Mouse (Mus musculus): ENCODE data around the gene Capns2. TPM values are rescaled to one million over a fixed set of nuclear protein-coding genes. Genes with fewer than 3 reads are reported as not detected.

Capns2 gene
- total RNA-seq (2014; rRNA removed) (1.7 and 3.9 TPM in 2 replicates), polyA plus RNA-seq (2015; fragmentation: Nextera tagmentation; extraction: Ambion mirVana) (0.26 and 0.45 TPM in 2 replicates)

- 98% methylated on average over 5 of the region's 5 CpGs for WGBS
- no peak within 1 kb of the TSS for H3K4me3 ChIP-seq (ENCODE audit: low read depth, low read length)
- TF ChIP-seq CTCF (IDR thresholded peaks at IDR 0.05), result no peak
Observed at GRCm38 (mm10) chr8:92901107-92901506, at the start of gene Capns2. Capns2 (plus strand) TSS chr8:92901407.

DNA sequence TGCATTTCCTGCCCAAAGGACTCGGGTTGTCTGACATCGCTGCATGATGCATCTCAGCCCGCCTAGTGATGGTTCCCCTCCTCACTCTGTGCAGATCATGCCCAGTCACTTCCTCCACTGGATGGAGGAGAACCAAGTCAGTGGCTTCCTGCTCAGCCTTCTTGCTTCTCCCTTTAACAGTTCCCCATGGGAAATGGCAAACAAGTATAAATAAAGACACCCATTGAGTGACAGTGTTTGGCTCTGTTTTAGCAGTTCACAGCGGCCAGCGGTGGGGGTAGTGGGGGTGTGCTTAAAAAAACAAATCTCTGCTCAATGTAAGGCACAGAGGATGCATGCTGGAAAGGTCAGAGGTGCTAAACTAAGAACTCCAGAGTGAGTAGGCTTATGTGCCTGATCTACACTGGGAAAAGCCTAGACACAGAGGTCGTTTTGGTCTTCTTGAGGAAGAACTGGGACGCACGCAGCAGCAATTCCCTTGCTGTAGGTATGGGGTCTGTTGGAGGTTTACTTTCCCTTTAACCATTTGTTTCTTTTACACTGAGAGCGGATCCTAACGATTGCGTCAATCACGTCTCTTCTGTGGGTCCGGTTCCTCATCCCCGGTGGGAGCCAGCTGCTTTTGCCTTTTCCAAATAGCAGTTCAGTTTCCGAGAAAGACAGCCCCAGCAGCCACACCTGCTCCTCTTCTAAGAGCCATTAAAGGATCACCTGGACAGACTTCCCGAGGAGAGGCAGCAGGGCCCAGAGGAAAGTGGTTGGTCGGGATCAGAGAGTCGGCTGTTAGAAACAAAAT, 47.8 kb upstream of the Capns2 start:
- no peaks in the 10 kb centered on the region for H3K36me3 ChIP-seq (ENCODE audit: insufficient read depth, low read length)
- 0 out of 2 replicates have a peak, but pooled peaks cover 2% of the 10 kb centered on the region for H3K4me1 ChIP-seq (ENCODE audit: insufficient read depth, low read length)
- H3K4me2 ChIP-seq (ENCODE audit: low read depth, low read length, poor library complexity, severe bottlenecking), result no peak overlapping the region
- H3K4me3 ChIP-seq (ENCODE audit: low read depth, low read length), result no peak overlapping the region
- no peak for TF ChIP-seq CTCF (IDR thresholded peaks at IDR 0.05)
- H3K9me3 ChIP-seq (ENCODE audit: low read length), result no peaks in the 10 kb centered on the region
- no peak overlapping the region for H3K27ac ChIP-seq (ENCODE audit: low read depth, low read length)
- WGBS, result 72% methylated on average over 18 of the region's 18 CpGs
- 0 out of 2 replicates have a peak, but pooled peaks cover 6% of the 10 kb centered on the region for H3K27me3 ChIP-seq (ENCODE audit: insufficient read depth, low read length)
- no peak for ATAC-seq (ENCODE audit: low FRiP score)
- DNase-seq (ENCODE audit: low spot score), result no peak
- H3K9ac ChIP-seq (replicated peaks; ENCODE audit: low read length, poor library complexity, severe bottlenecking), result no peak overlapping the region

More at GRCm38 (mm10) chr8:92901107-92901506, at the start of gene Capns2:
- DNase-seq (ENCODE audit: low spot score) (no peak), ATAC-seq (ENCODE audit: low FRiP score) (no peak)
- no peak within 1 kb of the TSS for H3K4me2 ChIP-seq (ENCODE audit: low read depth, low read length, poor library complexity, severe bottlenecking)
- H3K36me3 ChIP-seq (ENCODE audit: insufficient read depth, low read length), result peaks cover 2% of the 10 kb centered on the region; the same call in 1 of the 2 replicates
- no peaks in the 10 kb centered on the region for H3K9me3 ChIP-seq (ENCODE audit: low read length)
- H3K4me1 ChIP-seq (ENCODE audit: insufficient read depth, low read length), result no peaks in the 10 kb centered on the region
- H3K27ac ChIP-seq (ENCODE audit: low read depth, low read length), result no peak within 1 kb of the TSS
- no peak within 1 kb of the TSS for H3K9ac ChIP-seq (replicated peaks; ENCODE audit: low read length, poor library complexity, severe bottlenecking)
- no peaks in the 10 kb centered on the region for H3K27me3 ChIP-seq (ENCODE audit: insufficient read depth, low read length)

DNA sequence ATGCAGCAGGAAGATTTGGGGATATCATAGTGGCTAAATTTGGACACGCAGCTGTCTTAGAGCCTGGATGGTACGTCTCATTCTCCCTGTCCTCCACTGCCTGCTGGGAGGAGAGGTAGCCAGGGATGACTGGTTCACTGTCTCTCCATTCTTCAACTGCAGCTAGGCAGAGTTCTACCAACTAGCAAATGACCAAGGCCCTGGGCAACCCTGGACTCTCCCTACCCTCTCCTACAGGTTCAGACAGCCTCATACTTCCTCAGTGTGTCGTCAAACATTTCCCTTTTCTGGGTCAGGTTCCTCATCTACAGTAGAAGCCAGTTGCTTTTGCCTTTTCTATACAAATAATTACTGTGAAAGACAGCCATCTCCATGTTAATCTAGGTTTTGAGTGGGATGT, 46.5 kb upstream of the Capns2 start:
- ATAC-seq (ENCODE audit: low FRiP score), result no peak

GRCm38 (mm10) chr8:92855171-92855894, 45.9 kb upstream of the Capns2 start, which contains the start of gene Lpcat2:
Lpcat2 (plus strand) TSS chr8:92855339.
- Histone ChIP-seq H3K4me3 (ENCODE audit: low read depth, low read length) (peak within 1 kb of the TSS; percentile 54), H3K27ac (ENCODE audit: low read depth, low read length) (peak within 1 kb of the TSS; percentile 48)
- ATAC-seq (ENCODE audit: low FRiP score), result peak; percentile 70; the same call in 1 of the 2 replicates

More for the DNA sequence above, 46.5 kb upstream of the Capns2 start:
- Histone ChIP-seq H3K4me3 (ENCODE audit: low read depth, low read length) (peak overlapping the region; percentile 54; the same call in 1 of the 2 replicates), H3K9ac (replicated peaks; ENCODE audit: low read length, poor library complexity, severe bottlenecking) (no peak overlapping the region), H3K36me3 (ENCODE audit: insufficient read depth, low read length) (no peaks in the 10 kb centered on the region), H3K27me3 (ENCODE audit: insufficient read depth, low read length) (0 out of 2 replicates have a peak, but pooled peaks cover 6% of the 10 kb centered on the region), H3K4me1 (ENCODE audit: insufficient read depth, low read length) (0 out of 2 replicates have a peak, but pooled peaks cover 2% of the 10 kb centered on the region), H3K9me3 (ENCODE audit: low read length) (no peaks in the 10 kb centered on the region), H3K4me2 (ENCODE audit: low read depth, low read length, poor library complexity, severe bottlenecking) (peak overlapping the region; percentile 67), H3K27ac (ENCODE audit: low read depth, low read length) (no peak overlapping the region)
- TF ChIP-seq CTCF (IDR thresholded peaks at IDR 0.05), result no peak
- 83% methylated on average over 3 of the region's 3 CpGs for WGBS
- DNase-seq (ENCODE audit: low spot score), result no peak

DNA sequence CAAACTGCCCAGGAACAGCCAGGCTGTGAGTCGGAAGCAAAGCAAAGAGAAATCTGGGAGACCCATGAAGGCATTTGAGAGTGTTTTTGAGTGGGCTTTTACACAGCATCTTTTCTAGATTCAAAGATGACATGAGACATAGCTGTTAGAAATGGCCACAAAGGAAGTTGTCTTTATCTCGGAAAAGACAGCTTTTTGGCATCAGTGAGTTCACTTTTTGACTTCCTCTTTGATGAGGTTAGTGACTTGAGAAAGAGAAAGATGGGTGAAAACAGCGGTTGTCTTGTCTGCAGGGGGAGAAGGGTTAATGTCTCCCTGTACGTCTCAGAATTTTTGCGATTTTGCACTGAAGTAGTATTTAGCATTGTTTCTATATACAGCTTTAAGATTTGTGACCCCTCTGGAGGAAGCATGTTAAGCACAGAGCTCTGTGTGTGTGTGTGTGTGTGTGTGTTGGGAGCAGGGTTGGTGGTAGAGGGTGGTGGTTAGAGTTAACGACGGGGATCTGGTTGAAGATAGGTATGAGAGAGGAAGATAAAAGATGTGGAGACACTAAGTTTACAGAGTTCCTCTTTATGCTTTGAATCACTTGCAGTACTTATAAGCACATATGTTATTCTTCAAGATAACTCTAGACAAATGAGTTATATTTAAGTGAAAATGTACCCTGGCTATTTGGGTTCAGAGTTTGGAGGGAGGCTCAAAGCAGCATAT, 44.8 kb upstream of the Capns2 start:
- Histone ChIP-seq H3K4me3 (ENCODE audit: low read depth, low read length) (peak overlapping the region; percentile 54), H3K4me1 (ENCODE audit: insufficient read depth, low read length) (0 out of 2 replicates have a peak, but pooled peaks cover 2% of the 10 kb centered on the region), H3K36me3 (ENCODE audit: insufficient read depth, low read length) (no peaks in the 10 kb centered on the region), H3K27me3 (ENCODE audit: insufficient read depth, low read length) (0 out of 2 replicates have a peak, but pooled peaks cover 6% of the 10 kb centered on the region), H3K27ac (ENCODE audit: low read depth, low read length) (no peak overlapping the region), H3K9ac (replicated peaks; ENCODE audit: low read length, poor library complexity, severe bottlenecking) (no peak overlapping the region), H3K4me2 (ENCODE audit: low read depth, low read length, poor library complexity, severe bottlenecking) (peak overlapping the region; percentile 67), H3K9me3 (ENCODE audit: low read length) (no peaks in the 10 kb centered on the region)
- ATAC-seq (ENCODE audit: low FRiP score) (no peak), DNase-seq (ENCODE audit: low spot score) (no peak)
- 92% methylated on average over 7 of the region's 7 CpGs for WGBS
- no peak for TF ChIP-seq CTCF (IDR thresholded peaks at IDR 0.05)

More at GRCm38 (mm10) chr8:92855171-92855894, 45.9 kb upstream of the Capns2 start, which contains the start of gene Lpcat2:
- peak within 1 kb of the TSS; percentile 55 for H3K9ac ChIP-seq (replicated peaks; ENCODE audit: low read length, poor library complexity, severe bottlenecking)
- H3K4me2 ChIP-seq (ENCODE audit: low read depth, low read length, poor library complexity, severe bottlenecking), result peak within 1 kb of the TSS; percentile 67
- DNase-seq (ENCODE audit: low spot score), result peak; percentile 77
- 1% methylated on average over 47 of the region's 50 CpGs for WGBS
- no peaks in the 10 kb centered on the region for H3K36me3 ChIP-seq (ENCODE audit: insufficient read depth, low read length)
- no peaks in the 10 kb centered on the region for H3K9me3 ChIP-seq (ENCODE audit: low read length)
- 0 out of 2 replicates have a peak, but pooled peaks cover 6% of the 10 kb centered on the region for H3K27me3 ChIP-seq (ENCODE audit: insufficient read depth, low read length)
- H3K4me1 ChIP-seq (ENCODE audit: insufficient read depth, low read length), result 0 out of 2 replicates have a peak, but pooled peaks cover 2% of the 10 kb centered on the region
- TF ChIP-seq CTCF (IDR thresholded peaks at IDR 0.05), result no peak

Measured in midbrain, postnatal 0 days (tissue).